ENCODE assay signal across 10 mouse cellular contexts in the genomic region with DNA sequence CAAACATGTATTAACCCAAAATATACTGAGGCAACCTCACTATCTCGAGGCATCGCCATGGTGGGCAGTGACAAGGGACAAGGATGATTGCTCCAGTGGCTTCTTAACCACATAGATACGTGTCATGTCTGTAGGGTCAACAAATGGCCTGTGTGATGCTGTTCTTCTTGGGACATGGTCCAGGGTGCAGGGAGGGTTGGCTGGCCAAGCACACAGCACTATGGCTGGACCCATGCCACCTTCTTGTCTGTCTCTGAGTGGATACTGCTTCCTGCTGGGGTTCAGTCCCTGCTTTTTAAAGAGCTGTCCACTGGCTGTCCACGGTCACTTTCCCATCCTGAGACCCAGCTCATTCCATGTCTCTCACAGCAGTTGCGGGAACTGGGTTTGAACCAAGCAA.
"Had no signal": no experiment of that assay in that cellular context is flagged by ENCODE, and none has a peak within 500 bp of the region (broad histone marks: within the 10 kb centered on the region; RNA-seq: fewer than 3 reads in every experiment).

No protein-coding gene starts in this region.

- DNase-seq: kidney, postnatal 10 days; kidney, postnatal 4 days; left cerebral cortex, postnatal 4 days; lung, adult 2 months; lung, postnatal 36 days; right cerebral cortex, adult 18-20 months; right cerebral cortex, postnatal 25 days; thymus, postnatal 14 days had no signal

- ATAC-seq: lung, postnatal 0 days; midbrain, embryonic 13.5 days had no signal
